Mouse (Mus musculus): Measurements from ENCODE around the gene Ttc21a.

The Ttc21a gene

DNA sequence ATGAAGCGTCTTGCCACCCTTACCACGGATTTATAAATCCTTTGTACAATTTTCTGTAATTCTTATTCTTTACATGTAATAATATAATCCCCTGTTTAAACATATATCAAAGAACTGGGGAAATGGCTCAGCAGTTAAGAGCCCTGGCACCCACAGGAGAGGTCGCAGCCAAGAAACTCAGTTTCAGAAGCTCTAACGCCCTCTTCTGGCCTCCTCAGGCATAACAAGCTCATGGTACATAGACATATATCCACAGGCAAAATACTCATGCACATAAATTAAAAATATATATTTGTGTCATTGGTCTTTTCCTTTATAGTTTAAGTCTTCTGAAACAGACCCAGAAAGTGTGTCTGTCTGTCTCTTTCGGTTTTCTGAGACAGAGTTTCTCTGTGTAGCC, 37.2 kb downstream of the Ttc21a start:
- no peak for DNase-seq (ENCODE audit: extremely low spot score, low read depth, low spot score)

DNA sequence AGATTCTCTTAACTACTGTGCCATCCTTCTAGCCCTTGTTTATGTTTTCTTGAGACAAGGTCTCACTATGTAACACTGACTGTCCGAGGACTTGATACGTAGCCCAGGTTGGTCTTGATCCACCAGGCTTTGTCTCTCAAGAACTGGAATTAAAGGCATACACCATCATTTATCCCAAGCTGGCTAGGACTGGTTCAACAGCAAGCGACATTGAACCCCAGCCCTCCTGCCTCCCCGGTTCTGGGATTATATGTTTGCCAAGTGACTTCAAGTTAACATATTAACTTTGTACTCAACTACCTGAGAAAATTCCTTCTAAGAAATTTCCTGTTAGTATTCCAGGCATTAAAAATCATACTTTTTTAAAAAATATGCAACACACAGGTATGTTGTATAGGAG, 37.9 kb downstream of the Ttc21a start:
- DNase-seq (ENCODE audit: extremely low spot score, low read depth, low spot score): no peak

DNA sequence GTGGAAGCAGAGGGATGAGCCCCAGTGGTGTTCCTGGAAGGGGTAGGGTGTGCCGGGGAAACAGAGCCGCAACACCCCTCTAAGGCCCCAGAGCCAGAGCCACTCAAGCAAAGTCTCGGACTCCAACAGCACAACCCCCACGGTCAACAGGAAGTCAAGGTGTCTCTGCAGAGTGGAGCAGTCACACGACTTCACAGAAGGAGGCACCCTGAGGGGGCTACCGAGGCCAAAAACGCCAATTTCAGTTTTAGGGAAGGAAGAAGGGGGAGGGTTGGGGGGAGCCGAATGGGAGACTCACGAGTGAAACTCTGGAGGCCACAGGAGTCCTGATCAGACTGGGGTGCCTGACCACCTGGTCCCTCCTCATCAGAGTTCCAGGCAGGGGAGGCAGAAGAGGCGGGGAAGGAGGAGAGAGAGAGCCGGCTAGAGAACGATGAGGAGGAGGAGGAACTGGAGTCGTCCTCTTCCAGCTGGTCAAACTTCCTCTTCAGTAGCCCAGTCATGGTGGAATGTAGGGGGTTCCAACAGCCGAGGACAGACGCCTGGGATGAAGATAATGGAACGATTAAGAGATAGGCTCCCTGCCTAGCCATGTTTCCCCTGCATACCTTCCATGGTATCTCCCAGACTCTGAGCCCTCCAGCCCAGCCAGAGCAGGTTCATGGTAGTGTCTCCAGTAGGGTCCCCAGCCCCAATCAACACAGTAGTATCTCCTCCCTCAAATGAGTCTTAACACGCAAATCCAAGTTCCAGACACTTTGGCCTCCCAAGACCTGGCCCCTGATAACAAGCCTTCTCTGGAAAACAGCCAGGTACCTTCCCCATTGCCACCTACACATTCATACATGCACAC, 39.5 kb downstream of the Ttc21a start:
- DNase-seq (ENCODE audit: extremely low spot score, low read depth, low spot score): no peak

DNA sequence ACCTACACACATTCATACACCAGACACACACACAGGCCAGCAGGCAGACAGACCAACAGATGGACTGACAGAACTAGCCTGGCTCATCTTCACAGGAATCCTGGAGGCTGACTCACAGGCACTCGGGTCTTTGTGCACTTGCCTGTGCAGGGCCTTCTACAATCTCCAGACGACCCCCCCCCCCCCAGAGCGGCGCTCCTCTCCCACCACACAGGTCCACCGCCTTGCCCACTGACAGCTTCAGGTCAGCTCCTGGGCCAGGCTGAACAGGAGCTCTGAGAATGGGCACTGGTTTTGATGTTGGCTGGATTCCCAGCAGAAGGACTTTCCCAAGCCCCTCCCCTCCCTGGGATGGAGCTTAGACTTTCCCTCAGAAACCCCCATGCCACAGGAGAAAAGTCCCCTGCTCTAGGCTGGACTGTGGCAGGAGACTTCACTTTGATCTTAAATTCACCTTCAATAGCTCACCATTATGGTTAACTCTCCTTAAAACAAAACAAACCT, 40.2 kb downstream of the Ttc21a start:
- DNase-seq (ENCODE audit: extremely low spot score, low read depth, low spot score): no peak

DNA sequence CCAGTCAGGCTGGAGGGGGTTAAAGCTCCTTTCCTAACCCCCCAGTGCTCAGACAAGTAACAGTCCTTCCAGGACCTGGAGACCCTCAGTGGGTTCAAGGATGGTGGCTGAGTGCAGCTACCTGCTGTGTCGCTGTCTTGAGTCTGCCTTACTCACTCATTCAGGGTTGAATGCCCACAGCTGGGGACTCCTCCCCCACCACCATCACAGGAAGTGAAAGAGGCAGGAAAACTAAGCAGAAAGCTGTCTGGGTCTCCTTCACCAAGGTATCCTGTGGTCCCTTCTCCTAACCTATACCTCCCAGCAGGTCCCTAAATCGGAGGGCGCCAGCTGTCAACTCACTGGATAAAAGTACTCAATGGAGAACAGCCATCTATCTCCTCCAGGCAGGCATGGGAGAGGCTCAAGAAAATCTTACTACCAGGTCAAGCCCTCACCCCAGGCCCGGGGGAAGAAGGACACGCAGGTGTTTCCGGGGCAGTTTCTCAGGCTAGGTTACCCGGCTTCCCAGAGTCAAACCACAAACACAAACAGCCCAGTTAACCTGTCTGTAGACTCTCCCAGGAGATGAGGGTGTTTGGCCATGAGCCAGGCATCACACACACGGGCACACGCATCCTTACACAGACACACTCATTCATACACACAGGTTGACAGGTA, 40.9 kb downstream of the Ttc21a start:
- DNase-seq (ENCODE audit: extremely low spot score, low read depth, low spot score): no peak

DNA sequence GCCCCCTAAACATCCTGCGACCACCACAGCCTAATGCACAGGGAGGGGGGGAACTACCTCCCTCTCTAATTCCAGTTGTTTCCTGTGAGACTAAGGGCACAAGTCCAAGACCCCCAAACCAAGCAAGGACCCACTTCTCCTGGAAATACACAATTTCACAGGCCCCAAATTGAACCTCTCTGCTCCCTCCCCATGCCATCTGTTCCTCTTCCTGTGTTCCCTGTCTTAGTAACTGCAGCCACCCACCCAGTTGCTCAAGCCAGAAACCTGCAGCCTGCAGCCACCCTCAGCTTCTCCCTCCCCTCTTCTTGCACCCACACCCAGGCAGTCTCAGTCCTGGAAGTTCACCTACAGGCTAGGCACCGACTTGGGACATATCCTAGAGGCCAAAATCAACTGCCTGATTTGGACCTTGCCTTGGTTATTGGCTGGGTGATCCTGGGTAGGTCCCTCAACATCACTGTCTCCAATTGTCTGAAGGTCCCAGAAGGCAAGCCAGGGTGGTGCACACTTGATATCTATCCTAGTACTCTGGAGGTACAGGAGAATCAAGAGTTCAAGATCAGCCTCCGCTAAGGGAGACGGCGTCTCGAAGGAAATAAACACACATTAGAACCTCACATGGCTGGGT, 41.5 kb downstream of the Ttc21a start:
- DNase-seq (ENCODE audit: extremely low spot score, low read depth, low spot score): no peak

DNA sequence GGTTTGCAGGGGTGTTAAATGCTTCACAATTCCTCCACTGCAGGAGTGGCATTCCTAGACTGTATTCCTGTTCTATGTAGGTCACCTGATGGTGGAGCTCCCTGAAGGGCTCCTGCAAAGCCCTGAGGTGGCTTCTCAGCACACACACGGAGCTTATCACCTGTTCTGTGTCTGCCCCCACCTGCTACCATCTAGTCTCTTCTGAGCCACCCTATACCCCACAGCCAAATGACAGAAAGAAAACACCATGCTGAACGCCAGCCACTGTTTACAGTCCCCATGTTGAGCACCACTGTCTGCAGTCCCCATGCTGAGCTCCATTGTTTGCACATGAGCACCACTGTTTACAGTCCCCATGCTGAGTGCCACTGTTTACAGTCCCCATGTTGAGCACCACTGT, 42.3 kb downstream of the Ttc21a start:
- no peak for DNase-seq (ENCODE audit: extremely low spot score, low read depth, low spot score)

DNA sequence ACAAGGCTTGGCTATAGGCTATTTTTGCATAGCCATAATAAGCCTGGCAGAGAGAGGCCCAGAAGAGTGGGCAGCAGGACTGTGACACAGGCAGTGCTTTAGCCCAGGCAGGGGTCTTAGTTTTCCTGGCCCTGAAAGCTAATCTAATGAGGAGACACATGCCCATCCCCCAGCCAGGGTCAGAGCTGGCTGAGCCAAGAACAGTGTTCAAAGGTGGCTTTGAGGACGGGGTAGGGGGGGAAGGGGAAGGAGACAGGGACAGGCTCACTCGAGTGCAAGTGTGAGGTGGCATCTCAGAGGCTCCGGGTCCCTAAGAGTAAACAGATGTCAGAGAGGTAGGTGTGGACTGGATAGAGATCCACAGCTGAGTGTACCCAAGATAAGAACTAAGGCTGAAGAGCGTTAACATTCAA, 43.4 kb downstream of the Ttc21a start:
- no peak for DNase-seq (ENCODE audit: extremely low spot score, low read depth, low spot score)

DNA sequence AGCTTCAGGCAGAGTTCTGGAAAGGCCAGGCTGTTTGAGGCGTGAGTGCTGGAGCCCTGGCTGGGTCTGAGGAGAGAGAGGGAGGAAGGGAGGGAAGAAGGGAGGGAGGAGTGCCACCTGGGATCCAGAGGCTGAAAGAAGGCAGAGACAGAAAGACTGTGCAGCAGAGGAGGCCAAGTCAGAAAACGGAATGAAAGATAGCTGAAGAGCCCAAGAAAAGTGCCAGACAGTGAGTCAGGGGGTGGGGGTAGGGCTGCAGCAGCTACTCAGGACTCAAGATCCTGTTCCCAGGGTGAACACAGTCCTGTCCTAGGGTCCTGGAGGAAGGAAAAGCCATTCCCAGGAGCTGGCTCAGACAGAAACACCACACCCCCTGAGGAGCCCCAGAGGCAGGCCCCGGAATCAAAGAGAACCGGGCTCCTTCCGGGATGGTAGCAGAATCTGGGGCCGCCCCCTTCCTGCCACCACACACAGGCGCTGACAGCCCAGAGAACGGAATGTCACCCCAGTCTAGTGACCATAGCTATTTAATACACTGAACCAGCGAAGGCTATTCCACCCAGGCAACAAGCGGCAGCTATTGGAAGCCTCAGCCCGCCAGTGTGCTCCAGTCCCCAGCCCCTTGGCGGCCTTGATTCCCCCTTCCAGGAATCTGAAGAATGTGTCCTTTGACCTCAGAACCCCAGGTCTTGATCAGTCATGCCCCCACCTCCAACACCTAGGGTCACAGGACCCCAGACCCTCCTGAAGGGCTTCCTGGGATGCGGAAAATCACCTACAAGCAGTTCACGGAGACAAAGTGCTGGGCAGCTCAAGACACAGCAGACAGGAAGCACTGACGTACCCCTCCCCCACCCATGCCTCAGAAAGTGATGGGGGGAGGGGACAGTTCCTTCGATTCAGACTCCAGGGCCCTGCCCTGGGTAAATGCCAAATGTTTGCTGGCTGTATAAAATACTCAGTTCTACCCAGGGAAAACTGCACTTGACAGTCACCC, 44.1 kb downstream of the Ttc21a start:
- no peak for DNase-seq (ENCODE audit: extremely low spot score, low read depth, low spot score)

DNA sequence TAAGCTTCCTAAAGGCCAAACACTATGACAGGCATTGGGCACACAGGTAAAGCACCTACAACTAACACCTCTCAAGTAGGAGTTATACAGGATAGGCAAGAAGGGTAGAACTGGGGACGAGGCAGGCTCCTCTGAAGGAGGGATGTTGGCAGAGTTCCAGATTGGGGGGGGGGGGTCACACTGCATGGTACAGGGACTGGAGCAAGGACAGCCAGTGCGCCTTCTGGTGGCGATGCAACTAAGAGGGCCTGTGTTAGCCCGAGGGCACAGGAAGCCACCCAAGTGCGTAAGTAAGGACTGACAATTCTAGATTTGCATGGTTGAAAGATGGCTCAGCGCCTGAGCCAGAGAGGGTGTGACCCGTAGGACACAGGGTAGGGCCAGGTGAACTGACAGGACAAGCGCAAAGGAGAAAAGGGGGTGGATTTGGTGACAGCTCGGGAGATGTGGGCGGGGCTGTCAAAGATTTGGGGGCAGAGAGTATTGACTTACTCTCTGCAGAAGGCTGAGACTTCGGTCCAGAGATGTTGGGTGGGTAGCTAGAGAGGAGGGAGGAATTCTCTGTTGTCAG, 44.9 kb downstream of the Ttc21a start:
- no peak for DNase-seq (ENCODE audit: extremely low spot score, low read depth, low spot score)

DNA sequence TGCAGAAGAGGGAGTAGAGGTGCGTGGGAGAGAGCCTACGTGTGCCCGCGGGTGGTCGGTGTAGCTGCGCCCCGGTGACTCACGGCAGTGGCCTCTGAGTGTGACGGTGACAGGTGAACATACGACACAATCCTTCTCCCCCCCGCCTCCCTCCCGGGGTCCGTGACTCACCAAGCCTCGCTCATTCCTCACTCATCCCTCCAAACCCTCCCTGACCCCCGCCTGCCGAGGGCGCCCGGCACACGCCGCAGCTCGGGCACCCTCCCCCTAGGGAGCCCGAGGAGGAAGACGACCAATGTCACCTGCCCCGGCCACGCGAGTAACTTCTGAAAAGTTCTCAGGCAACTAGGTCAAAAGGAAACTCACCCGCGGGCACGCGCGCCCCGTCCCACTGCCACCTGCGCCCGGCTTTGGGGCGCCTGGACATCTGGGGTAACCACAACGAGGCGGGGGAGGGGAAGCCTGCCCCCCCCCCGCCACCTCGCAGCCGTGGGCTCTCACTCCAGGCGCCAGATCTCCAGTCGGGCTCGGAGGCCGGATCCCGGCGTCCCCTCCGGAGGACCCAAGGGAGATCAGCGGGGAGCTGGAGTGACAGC, 45.6 kb downstream of the Ttc21a start:
- no peak for DNase-seq (ENCODE audit: extremely low spot score, low read depth, low spot score)

DNA sequence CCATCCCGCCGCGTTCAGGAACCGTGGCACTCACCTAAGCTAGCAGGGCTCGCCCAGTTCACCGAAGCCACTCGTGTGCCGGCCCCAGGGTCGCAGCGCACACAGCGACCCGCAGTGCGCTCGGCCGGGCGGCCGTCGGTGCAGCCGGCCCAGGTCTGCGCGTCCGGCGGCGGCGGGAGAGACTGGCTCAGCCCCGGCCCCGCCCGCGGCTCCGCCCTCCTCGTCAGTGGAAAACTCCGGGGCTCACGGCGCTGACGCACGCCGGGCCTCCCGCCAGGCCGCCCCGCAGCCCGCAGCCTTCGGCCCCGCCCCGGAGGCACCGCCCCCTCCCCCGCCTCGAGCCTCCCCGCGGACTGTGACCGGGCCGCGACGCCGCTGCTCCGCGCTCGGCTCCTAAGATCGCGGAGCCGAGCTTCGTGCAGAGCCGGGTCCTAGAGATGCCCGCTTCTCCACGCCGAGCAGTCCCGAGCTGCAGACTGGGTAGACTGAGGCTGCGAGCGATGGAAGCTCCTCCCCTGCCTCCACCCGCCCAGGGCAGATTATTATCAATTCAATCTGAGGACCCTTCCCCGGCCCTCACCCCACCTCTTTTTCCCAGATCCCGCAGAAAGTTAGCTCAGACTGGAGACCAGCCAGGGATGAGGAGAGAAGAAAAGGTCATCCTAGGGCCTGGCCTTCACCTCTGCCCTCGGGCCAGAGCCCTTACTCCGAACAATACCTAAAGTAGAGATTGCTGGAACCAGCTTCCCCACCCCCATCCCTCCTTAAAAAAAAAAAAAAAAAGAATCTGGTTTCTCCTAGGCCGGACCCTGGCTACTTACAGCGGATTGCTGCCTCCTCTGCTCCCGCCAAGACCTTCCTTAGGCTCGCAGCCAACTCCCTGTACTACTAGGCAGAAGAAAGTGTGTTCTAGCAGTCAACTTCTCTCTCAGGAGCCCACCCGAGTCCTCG, 46.5 kb downstream of the Ttc21a start:
- no peak for DNase-seq (ENCODE audit: extremely low spot score, low read depth, low spot score)

DNA sequence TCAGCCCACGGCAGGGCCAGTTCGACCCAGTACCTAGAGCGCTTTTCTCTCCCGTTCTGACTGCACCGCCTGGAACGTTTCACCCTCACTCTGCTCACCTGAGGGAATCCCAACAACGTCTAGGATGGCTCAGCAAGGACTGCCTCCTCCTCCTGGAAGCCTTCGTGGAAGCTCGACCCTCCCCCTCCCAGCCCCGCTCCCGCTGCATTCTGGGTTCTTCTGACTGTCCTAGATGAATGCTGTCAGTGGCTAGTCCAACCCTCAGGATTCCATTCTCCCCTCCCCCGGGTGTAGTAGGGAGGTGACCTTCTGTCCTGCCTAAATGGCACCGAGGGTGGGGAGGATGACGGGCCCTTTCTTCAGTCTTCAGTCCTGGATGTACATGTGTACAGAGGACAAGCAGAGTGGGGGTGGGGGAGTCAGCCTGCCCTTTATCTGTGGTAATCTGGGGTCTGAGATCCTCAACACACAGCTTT, 47.2 kb downstream of the Ttc21a start, which contains the start of gene Csrnp1:
Gene Csrnp1, minus strand, starts transcription at position 123 of the 476 bp plus-strand sequence.
- no peak for DNase-seq (ENCODE audit: extremely low spot score, low read depth, low spot score)

DNA sequence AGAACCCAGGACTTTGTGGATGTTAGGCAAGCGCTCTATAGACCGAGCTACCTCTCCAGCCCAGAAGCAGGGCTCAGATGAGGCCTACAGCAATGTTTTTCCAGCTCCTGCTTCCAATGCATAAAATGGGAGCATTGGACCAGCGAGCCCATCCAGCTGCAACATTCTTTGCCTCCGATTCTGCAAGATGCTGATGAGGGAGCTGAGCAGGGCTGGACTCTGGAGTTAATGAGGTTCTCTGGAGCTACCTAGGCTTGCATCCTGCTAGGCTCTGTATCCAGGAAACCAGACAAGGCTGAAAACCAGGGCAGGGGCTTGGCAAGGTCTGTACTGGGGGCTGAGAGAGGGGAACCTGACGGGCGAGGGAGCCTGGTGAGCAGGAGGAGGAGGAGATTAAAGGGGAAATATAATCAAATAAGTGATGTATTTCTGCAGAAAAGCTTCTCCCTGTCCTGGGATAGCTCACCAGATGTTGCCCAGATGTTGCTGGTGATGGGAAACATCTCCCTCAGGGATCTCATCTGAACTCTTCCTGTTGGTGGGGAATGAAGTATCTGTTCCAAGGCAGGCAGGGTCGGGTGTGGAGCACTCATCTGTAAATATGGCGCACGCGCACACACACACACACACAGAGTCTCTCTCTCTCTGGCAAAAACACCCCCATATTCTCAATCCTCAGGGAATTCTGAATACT, 48.6 kb downstream of the Ttc21a start:
- no peak for DNase-seq (ENCODE audit: extremely low spot score, low read depth, low spot score)

DNA sequence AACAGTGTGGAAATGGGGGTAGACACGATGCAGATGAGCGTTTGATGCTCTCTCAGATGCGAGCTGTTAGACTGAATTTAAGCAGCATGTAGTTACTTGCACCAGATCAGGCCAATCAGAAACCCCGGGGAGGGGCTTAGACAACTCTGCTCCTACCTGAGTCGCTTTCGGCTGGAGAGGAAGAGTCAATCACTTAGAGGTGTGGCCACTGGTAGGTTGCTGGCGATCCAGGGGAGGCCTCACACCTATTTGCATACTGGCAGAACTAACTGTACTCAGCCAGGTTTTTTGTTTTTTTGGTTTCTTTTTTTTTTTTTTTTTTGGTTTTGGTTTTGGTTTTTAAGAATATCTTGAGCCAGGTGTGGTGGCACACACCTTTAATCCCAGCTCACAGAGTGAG, 50.9 kb downstream of the Ttc21a start:
- DNase-seq (ENCODE audit: extremely low spot score, low read depth, low spot score): no peak

DNA sequence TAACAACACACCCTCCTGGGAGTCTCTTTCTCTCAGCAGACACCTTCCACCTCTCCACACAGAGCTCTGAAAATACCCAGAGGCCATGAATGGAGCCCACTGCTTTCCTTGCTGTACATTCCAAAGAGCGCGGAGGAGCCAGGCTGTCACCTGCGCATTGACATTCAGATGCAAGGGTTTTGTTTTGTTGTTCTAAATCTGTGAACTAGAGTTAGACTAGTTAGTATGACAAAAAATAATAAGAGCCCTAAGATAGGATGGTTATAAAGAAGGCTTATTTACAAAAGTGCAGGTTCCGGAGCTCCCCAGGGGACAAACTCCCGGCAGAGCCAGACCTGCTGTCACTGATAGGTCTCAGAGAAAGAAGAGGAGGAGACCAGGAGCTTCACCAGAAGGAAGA, 53.9 kb downstream of the Ttc21a start:
- no peak for DNase-seq (ENCODE audit: extremely low spot score, low read depth, low spot score)

DNA sequence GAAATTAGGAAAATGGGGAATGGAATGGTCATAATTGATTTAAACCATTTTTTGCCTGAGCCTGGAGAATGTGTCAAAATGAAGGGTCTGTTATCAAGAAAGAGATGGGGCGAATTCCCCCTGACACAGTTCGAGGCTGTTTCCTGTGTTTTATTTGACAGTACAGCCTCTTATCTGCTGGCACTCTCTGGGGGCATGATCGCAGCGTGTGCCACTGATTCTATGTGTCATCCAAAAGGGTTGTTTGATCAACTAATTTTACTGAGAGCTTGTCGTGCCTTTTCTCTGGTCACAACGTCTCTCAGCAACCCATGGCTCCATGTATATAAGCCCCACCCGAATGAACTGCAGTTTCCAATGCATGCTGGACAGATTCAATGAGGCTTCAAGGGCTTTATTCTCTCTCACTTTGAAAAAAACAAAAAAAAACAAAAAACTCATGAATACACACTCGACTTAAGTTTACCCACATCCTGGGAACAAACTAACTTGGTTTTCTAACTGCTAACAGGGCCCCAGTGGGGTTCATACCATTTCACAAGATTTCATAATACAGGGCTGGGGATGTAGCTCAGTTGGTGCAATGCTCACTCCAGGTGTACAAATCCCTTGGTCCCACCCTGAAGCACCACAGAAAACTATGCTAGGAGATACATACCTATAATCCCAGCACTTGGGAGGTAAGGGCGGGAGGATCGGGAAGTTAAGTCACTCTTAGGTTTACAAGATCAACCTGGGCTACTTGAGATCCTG, 55.9 kb downstream of the Ttc21a start:
- no peak for DNase-seq (ENCODE audit: extremely low spot score, low read depth, low spot score)

Measured in hindlimb bud, embryonic 11.5 days (tissue).